ENCODE assay signal across 14 mouse cellular contexts in genomic region chr15:28105956-28106355, GRCm38 (mm10).
DNase-seq lines count a peak whose midpoint lies in the region; ATAC-seq lines count a peak whose summit lies in the region.
"Had no signal": no experiment of that assay in that cellular context is flagged by ENCODE, and none has a peak within 500 bp of the region (broad histone marks: within the 10 kb centered on the region; RNA-seq: fewer than 3 reads in every experiment).

No protein-coding gene starts in this region.

- H3K4me1 ChIP-seq in megakaryocyte, embryonic 14.5 days: peaks cover 11% of the 10 kb centered on the region
- H3K4me1 ChIP-seq in liver, embryonic 12.5 days: no peaks in the 10 kb centered on the region
- H3K4me1 ChIP-seq: limb, embryonic 15.5 days; midbrain, embryonic 15.5 days had no signal

- H3K4me2 ChIP-seq in liver, embryonic 12.5 days: no peak overlapping the region
- H3K4me2 ChIP-seq: forebrain, embryonic 13.5 days; limb, embryonic 15.5 days; midbrain, embryonic 15.5 days had no signal

- peaks cover 14% of the 10 kb centered on the region for H3K27me3 ChIP-seq in megakaryocyte, embryonic 14.5 days (replicated peaks)
- H3K27me3 ChIP-seq in liver, embryonic 12.5 days (replicated peaks): no peaks in the 10 kb centered on the region
- H3K27me3 ChIP-seq: limb, embryonic 15.5 days; midbrain, embryonic 15.5 days had no signal

- no peak overlapping the region for H3K9ac ChIP-seq in liver, embryonic 12.5 days
- H3K9ac ChIP-seq: forebrain, embryonic 13.5 days; limb, embryonic 15.5 days; midbrain, embryonic 15.5 days had no signal

- peak; percentile 6 for DNase-seq in embryo, embryonic 10 days (ENCODE audit: low spot score)
- no peak for DNase-seq in embryo, embryonic 9.5 days (ENCODE audit: extremely low spot score)
- DNase-seq in thymus, adult 18-20 months: no peak
- no peak for DNase-seq in layer of hippocampus, adult 8-10 months (ENCODE audit: low spot score in 2 of 2)
- no peak for DNase-seq in spleen, postnatal 36 days (ENCODE audit: low spot score in 2 of 2)
- DNase-seq: B cell, adult 2 months; cerebellum, adult 18-20 months had no signal

- ATAC-seq in megakaryocyte, adult 5-6 weeks (ENCODE audit: poor library complexity, severe bottlenecking): no peak
- ATAC-seq in liver, embryonic 12.5 days: peak; percentile 46; the same call in 1 of the 2 replicates
- ATAC-seq: activated CD4-positive, CD25-positive, alpha-beta regulatory T cell, adult 4 months; forebrain, embryonic 13.5 days; midbrain, embryonic 15.5 days had no signal

- peak overlapping the region; percentile 23 for H3K4me3 ChIP-seq in megakaryocyte, embryonic 14.5 days (replicated peaks)
- H3K4me3 ChIP-seq in liver, embryonic 12.5 days: no peak overlapping the region
- H3K4me3 ChIP-seq: forebrain, embryonic 13.5 days; limb, embryonic 15.5 days; midbrain, embryonic 15.5 days had no signal

- H3K9me3 ChIP-seq in megakaryocyte, embryonic 14.5 days: peaks cover 15% of the 10 kb centered on the region
- no peaks in the 10 kb centered on the region for H3K9me3 ChIP-seq in liver, embryonic 12.5 days (replicated peaks)
- H3K9me3 ChIP-seq: forebrain, embryonic 13.5 days; limb, embryonic 15.5 days; midbrain, embryonic 15.5 days had no signal

- 17% methylated on average over 5 of the region's 5 CpGs for WGBS in liver, embryonic 12.5 days (ENCODE audit: insufficient replicate concordance)

- H3K27ac ChIP-seq in liver, embryonic 12.5 days: no peak overlapping the region
- H3K27ac ChIP-seq: forebrain, embryonic 13.5 days; limb, embryonic 15.5 days; midbrain, embryonic 15.5 days had no signal

- H3K36me3 ChIP-seq in megakaryocyte, embryonic 14.5 days (replicated peaks; ENCODE audit: low read length): no peaks in the 10 kb centered on the region
- H3K36me3 ChIP-seq in liver, embryonic 12.5 days: no peaks in the 10 kb centered on the region
- H3K36me3 ChIP-seq: limb, embryonic 15.5 days; midbrain, embryonic 15.5 days had no signal
